Mouse (Mus musculus) fat pad, adult 2 months (tissue): ENCODE data around the gene Tfrc.

Experiments used
- DNase-seq: peaks from one replicate; pipeline ENCODE4 v3.0.0-alpha.2; 2011; ENCODE audit warnings: low read depth, low spot score; ENCODE audit errors: extremely low read depth

Gene Tfrc

GRCm38 (mm10) chr16:32666671-32667551 lies 58.2 kb downstream of the Tfrc start:
- DNase-seq = no peak

GRCm38 (mm10) chr16:32667552-32667872 lies 58.8 kb downstream of the Tfrc start:
- no peak for DNase-seq

DNA sequence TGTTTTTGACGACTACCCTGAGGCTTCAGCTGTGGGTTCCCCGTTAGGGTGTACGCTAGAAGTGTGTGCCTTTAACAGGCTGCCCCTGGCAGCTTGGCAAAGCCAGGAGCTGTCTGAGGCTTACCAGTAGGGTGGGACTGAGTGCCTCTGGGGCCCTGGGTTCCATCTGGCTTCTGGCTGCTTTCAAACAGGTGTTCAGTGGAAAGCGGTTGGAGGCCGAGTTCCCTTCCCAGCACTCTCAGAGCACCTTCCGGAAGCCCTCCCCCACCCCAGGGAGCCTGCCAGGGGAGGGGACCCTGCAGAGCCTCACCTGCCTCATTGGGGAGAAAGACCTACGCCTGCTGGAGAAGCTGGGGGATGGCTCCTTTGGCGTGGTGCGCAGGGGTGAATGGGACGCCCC lies 59.3 kb downstream of the Tfrc start:
- no peak for DNase-seq

- DNase-seq = no peak
Measured at GRCm38 (mm10) chr16:32668472-32668871, 59.8 kb downstream of the Tfrc start.

DNA sequence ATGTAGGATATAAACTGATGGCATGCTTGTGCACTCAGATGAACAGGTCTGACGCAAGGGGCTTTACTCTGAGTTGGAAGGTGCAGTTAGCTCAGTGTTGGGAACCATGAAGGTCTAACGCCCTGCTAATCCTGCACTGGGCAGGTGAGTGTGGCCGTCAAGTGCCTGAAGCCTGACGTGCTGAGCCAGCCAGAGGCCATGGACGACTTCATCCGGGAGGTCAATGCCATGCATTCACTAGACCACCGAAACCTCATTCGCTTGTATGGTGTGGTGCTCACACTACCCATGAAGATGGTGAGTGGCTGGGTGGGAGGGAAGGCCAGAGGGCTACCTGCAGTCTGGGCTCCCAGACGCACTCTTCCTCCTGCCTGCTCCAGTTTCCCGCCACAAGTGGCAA lies 60.5 kb downstream of the Tfrc start:
- DNase-seq = no peak

- no peak for DNase-seq
Measured at GRCm38 (mm10) chr16:32670354-32671124, 61.8 kb downstream of the Tfrc start.

DNA sequence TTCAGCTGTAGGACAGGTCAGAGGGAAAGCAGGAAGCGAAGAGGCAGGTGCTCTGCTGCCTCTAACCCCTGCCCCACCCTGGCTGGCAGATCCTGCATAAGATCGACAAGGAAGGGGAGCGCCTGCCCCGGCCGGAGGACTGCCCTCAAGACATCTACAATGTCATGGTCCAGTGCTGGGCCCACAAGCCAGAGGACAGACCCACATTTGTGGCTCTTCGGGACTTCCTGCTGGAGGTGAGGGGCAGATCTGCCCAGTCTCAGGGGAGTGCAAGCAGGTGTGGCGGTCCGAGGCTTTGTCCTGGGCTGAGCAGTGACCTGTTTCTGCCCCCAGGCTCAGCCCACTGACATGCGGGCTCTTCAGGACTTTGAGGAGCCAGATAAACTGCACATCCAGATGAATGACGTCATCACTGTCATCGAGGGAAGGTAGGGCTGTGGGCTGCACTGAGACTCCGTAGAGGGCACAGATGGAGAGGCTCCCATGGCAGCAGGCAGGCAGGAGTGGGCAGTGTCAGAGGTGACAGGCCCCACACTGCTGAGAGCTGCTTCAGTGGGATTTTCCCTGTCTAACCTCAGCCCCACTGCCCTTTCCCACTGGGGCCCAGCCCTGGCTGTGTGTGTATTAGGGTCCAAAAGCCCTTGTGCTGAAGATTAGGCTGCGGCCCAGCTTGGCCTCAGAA lies 62.6 kb downstream of the Tfrc start:
- no peak for DNase-seq

DNA sequence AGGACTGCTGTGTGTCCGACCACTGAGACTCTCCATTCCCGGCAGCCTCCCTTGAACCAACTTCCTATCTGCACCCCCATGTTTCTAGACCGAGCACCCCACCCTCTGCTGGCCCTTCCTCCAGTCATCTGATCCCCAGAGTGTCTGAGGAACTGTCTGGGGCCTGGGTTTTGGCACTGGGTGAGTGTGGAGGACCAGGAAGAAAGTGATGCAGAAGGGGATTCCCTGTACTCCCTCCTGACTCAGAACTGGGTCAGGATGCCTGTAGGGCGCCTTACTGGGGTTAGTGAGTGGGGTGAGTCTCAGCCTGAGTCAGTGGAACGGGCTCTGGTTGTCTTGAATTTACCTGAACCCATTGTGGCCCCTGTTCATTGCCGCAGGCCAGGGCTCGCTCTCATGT lies 63.5 kb downstream of the Tfrc start:
- no peak for DNase-seq

DNA sequence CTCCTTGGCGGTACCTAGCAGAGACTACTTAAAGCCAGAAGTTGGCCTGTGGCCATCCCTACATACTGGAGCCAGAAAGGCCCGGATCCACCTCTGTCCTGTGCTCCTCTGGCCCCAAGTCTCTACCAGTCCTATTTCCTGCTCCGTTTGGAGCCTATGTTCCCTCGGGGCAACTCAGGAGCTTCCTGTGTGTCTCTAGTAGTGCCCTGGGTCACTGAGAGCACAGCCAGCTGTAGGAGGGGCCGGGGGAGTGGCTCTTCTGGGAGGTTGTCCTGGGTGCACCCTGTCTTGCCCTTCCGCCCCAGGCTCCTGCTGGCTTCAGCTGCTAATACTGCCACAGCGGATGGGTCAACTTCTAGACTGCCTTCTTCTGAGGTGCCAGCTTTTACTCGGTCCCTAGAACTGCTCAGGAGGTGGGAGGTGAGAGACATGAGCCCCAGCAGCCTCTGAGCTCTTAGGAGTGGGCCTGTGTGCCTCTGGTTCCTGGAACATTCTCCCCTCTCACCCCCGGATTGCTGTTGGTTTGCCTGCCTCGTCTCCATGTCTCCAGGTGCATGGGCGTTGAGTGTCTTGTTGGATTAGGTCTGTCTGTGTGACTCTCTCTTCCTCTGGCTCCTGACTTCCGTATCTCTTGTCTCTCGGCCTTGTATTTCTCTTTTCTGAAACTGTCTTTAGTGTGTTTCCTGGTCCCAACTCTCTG lies 64.3 kb downstream of the Tfrc start:
- peak; percentile 47 for DNase-seq

GRCm38 (mm10) chr16:32674121-32674740 lies 65.5 kb downstream of the Tfrc start:
- DNase-seq = no peak

DNA sequence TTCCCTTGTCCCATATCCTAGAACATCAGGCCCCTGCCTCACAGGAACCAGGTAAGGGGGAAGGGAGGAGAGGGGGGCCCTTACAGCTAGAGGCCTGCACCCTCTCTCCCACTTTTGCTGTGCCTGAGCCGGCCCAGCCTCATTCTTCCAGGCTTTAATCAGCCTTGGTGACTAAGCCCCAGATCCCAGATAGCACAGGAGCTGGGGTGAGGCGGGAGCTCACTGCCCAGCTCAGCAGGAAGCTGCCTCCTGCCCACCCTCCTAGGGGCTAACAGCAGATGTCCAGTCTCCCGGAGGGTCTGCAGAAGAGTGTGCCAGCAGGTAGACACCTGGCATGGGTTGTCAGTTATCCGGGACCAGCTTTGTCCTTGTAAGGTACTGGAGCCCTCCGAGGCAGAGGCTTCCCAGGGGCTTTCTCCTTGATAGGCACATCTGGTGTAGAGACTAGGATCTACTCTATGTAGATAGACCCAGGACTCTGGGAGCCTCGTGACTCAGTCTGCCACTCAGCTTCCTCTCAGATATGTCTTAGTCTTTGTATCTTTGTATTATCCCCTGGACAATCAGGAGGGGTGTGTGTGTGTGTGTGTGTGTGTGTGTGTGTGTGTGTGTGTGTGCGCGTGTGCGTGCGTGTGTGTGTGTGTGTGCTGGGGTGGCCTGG lies 68.5 kb downstream of the Tfrc start:
- DNase-seq = no peak

- DNase-seq = no peak
Measured at GRCm38 (mm10) chr16:32677903-32678302, 69.2 kb downstream of the Tfrc start.

DNA sequence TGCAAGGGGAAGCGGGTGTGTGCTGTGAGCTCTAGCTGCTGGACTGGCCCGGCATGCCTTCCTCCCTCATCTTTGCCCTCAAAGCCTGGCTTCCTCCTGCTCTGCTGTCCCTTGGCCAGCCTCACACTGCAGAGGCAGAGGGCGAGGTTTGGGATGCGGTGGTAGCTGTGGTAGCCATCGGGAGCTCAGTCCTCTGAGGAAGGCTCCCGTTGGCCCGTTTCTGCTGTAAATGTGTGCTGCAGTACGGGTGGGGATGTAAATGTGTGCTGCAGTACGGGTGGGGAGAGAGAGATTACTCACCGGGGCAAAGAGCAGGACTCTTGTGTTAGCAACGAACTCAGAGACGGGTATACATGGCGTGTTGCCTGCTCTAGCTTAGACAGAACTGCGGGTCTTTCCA lies 70.1 kb downstream of the Tfrc start:
- no peak for DNase-seq

GRCm38 (mm10) chr16:32679976-32680375 lies 71.3 kb downstream of the Tfrc start:
- no peak for DNase-seq

DNA sequence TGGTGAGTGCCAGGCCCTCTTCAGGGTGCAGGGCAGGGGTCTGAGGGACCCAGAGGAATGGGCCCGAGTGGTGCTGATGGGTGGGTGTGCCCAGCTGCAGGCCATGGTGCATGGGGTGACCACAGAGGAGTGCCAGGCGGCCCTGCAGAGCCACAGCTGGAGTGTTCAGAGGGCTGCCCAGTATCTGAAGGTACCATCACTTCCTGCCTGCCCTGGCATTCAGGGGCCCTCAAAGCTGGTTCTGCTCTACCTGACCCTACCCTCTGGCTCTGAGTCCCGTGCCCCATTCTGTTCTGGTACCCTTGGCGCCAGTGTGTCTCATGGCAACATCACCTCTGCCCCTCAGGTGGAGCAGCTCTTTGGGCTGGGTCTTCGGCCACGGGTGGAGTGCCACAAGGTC lies 72.1 kb downstream of the Tfrc start:
- DNase-seq = no peak

- DNase-seq = no peak
Measured at GRCm38 (mm10) chr16:32682194-32682593, 73.5 kb downstream of the Tfrc start.
